Mouse (Mus musculus) lung, postnatal 25 days (tissue): ENCODE data around the gene Gm813.
A peak's percentile ranks its signal among the peaks of the same experiment; 100 is the strongest.
"Not testable (repeated sequence)": the region's sequence is repeated elsewhere in the genome, so short reads cannot be mapped to it uniquely, and the experiment has no call there.

Experiments
- DNase-seq: peaks from one replicate; pipeline ENCODE4 v3.0.0; 2022; ENCODE audit warnings: low spot score

Gene Gm813

GRCm38 (mm10) chr16:58616878-58617277, at the start of gene Gm813:
Gm813 (minus strand) TSS chr16:58616978.
- DNase-seq: no peak

GRCm38 (mm10) chr16:58665137-58665536, 48.4 kb upstream of the Gm813 start:
- not testable (repeated sequence) for DNase-seq

- DNase-seq: no peak
Observed at GRCm38 (mm10) chr16:58663816-58664215, 47.0 kb upstream of the Gm813 start.

- DNase-seq: no peak
Observed at GRCm38 (mm10) chr16:58663021-58663420, 46.2 kb upstream of the Gm813 start.

- no peak for DNase-seq
Observed at GRCm38 (mm10) chr16:58662287-58662791, 45.6 kb upstream of the Gm813 start.

GRCm38 (mm10) chr16:58661826-58662225, 45.0 kb upstream of the Gm813 start:
- DNase-seq: no peak

- DNase-seq: no peak
Observed at GRCm38 (mm10) chr16:58658668-58659067, 41.9 kb upstream of the Gm813 start.

- DNase-seq: no peak
Observed at GRCm38 (mm10) chr16:58656526-58656925, 39.7 kb upstream of the Gm813 start.

- no peak for DNase-seq
Observed at GRCm38 (mm10) chr16:58655751-58656150, 39.0 kb upstream of the Gm813 start.

- DNase-seq: no peak
Observed at GRCm38 (mm10) chr16:58649979-58650378, 33.2 kb upstream of the Gm813 start.

GRCm38 (mm10) chr16:58638689-58639175, 22.0 kb upstream of the Gm813 start, which contains the start of gene E330017A01Rik:
E330017A01Rik (minus strand) TSS chr16:58638739.
- no peak for DNase-seq

GRCm38 (mm10) chr16:58638016-58638415, 21.2 kb upstream of the Gm813 start:
- no peak for DNase-seq

- no peak for DNase-seq
Observed at GRCm38 (mm10) chr16:58637448-58637847, 20.7 kb upstream of the Gm813 start.

- DNase-seq: no peak
Observed at GRCm38 (mm10) chr16:58635866-58636265, 19.1 kb upstream of the Gm813 start.

- DNase-seq: no peak
Observed at GRCm38 (mm10) chr16:58629736-58630135, 13.0 kb upstream of the Gm813 start.

- DNase-seq: no peak
Observed at GRCm38 (mm10) chr16:58628968-58629367, 12.2 kb upstream of the Gm813 start.

GRCm38 (mm10) chr16:58628336-58628680, 11.5 kb upstream of the Gm813 start:
- no peak for DNase-seq

GRCm38 (mm10) chr16:58627597-58628335, 11.0 kb upstream of the Gm813 start:
- no peak for DNase-seq

GRCm38 (mm10) chr16:58623944-58624343, 7.2 kb upstream of the Gm813 start:
- peak; percentile 57 for DNase-seq

- no peak for DNase-seq
Observed at GRCm38 (mm10) chr16:58623114-58623513, 6.3 kb upstream of the Gm813 start.

- DNase-seq: peak; percentile 64
Observed at GRCm38 (mm10) chr16:58622377-58622776, 5.6 kb upstream of the Gm813 start.

GRCm38 (mm10) chr16:58617346-58617745, 568 bp upstream of the Gm813 start:
- DNase-seq: no peak

- no peak for DNase-seq
Observed at GRCm38 (mm10) chr16:58612969-58613368, 3.8 kb downstream of the Gm813 start.

- DNase-seq: no peak
Observed at GRCm38 (mm10) chr16:58607101-58607500, 9.7 kb downstream of the Gm813 start.
